Mouse (Mus musculus) embryonic fibroblast, embryonic 13.5 days (primary cell): ENCODE measurements at regions not wholly inside any gene's neighbourhood (a gene's known extent, or its start where the extent isn't known, plus 50 kb on each side); places are given as distances from the start of the nearest gene placed in this dataset.

Source experiments
- CTCF ChIP-seq: IDR thresholded peaks from 2 replicates; pipeline ENCODE4 v1.5.1; 2011; ENCODE audit warnings: mild to moderate bottlenecking, control low read depth, low read length, moderate library complexity, borderline replicate concordance; ENCODE audit not compliant: insufficient read depth
- POLR2A ChIP-seq: IDR thresholded peaks from 2 replicates; pipeline ENCODE4 v1.6.1; 2011; ENCODE audit warnings: low read depth, mild to moderate bottlenecking, control low read depth, low read length, moderate library complexity

DNA sequence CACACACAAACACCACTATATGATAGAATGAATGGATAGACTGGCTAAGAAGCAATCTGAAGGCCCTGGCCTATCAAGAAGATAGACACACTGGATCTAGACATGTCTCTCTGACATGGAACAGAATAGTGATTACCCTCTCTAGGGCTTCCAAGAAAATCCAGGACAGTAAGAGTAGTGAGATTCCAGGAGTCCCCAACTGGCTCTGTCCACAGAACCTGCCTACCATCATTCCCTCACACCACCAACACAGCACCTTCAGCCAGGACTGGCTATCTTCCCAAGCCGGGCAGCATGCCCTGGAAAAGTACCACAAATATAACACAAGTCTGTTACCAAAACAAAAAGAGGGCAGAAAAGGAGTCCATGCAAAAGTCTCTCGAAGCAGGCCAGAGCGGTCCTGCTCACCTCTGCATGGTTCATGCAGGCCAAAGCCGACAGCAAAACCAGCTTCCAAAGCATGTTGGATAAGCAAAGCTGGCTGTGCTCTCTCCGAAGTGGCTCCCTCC, 59.8 kb downstream of the Mrm1 start:
- TF ChIP-seq CTCF (no peak), POLR2A (no peak)
